Mouse (Mus musculus): ENCODE results near the gene Caprin1.

Gene Caprin1

GRCm38 (mm10) chr2:103796861-103797466, 485 bp downstream of the Caprin1 start:
- peak; percentile 92 for DNase-seq

DNA sequence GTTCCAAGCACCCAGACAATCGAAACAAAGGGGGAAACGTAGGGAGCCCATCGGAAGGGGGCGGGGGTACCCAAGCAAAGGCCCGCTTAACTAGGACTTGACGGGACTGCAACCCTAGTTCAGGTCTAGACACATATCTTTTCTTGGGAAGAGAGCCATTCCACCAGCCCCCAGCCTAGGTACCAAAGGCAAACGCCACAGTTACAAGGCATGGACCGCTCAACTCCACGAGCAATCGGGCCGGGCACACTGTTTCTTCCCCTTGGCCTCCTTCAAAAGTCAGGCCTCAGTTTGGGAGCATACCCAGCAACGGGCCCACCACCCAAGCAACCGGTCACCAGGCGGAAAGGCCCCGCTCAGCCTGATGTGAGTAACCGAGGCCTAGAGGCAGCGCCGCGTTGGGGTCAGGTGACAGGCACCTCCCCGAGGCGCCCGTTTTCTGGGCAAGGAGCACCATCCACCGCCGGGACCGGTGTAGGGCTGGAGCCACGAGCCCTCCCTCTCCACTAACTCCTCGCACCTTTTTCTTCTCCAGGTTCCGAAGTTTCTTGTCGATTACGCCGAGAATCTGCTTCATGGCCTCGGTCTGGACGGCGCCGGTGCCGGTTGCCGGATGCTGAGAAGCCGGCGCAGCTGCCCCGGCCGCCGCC, 1.1 kb downstream of the Caprin1 start:
- DNase-seq = peak; percentile 75

GRCm38 (mm10) chr2:103795843-103796210, 1.6 kb downstream of the Caprin1 start:
- peak; percentile 88 for DNase-seq

- DNase-seq = no peak
These were observed 5.4 kb downstream of the Caprin1 start for GRCm38 (mm10) chr2:103792009-103792408.

DNA sequence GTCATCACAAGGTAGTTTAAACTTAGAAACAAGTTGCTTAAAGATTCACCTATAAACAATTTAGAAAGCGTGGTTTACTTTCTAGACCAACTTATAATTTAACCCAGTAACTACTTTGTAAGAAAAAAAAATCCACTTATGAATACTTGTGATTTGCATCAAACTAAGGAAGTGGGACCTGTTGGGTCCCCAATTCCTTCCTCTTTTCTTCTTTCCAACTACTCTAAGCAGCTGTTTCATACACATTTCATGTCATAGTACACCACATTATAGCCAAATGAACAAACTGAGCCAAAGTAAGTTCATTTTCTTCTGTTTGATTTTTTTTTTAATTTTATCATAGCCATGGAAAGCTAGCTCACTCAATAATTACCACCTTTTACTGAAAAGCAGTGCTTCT, 11.7 kb downstream of the Caprin1 start:
- DNase-seq = no peak

GRCm38 (mm10) chr2:103784621-103785020, 12.8 kb downstream of the Caprin1 start:
- DNase-seq = peak; percentile 28

- no peak for DNase-seq
These were observed 35.0 kb downstream of the Caprin1 start for GRCm38 (mm10) chr2:103762492-103762891.

- DNase-seq = no peak
These were observed 35.5 kb downstream of the Caprin1 start for GRCm38 (mm10) chr2:103761993-103762392.

DNA sequence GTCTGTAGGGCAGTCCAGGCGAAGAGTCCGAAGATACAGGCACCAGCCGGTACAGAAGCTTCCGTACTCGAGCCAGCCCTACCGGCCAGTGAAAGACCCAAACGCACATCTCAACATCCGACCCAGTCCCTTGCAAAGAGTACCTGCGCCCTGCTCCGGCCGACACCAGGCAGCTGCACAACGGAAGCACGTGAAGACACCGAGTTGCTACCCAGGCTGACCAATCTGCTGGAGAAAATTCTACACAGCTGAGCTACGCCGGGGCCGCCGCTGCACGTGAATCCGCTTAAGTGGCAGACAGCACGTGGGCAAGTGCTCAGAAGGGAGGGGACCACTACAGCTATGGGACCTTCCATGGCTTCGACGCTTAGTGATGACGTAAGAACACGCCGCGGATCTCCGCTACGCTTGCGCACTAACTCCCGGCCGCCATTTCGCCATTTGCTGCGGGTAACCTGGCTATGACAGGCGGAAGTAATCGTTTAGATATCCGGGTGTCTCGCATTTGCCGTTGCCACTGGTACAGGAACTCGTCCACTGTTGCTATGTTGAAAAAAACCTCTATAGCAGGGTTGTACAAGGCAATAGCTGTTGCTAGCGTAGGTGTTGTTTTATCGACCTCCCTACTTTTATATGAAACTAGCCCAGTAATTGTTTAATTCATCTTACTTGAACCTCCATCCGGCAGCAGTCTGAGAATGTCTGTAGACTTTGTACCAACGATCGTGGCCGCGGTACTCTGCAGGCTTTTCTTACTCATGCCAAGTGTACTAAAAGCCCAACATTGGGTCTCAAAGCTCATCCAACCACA, 36.3 kb downstream of the Caprin1 start, which contains the start of gene Nat10:
Nat10 (minus strand) TSS at position 365 of the 811 bp plus-strand sequence.
- peak; percentile 99 for DNase-seq

DNA sequence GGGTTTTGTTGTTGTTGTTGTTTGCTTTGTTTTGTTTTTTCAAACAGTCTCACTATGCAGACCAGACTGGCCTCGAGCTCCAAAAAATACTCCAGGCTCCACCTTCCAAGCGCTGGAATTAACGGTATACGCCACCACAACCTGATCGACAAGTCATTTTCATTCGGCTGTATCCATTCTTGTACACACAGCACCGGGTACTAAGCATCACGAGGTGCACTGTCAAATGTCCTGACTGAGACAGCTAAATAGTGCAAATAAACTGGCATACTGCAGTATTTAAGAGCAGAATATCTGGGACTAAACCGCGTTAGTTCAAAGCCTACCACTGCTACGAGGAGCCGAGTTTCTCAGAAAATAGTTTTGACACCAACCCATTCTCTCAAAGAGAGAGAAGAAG, 37.0 kb downstream of the Caprin1 start:
- no peak for DNase-seq

DNA sequence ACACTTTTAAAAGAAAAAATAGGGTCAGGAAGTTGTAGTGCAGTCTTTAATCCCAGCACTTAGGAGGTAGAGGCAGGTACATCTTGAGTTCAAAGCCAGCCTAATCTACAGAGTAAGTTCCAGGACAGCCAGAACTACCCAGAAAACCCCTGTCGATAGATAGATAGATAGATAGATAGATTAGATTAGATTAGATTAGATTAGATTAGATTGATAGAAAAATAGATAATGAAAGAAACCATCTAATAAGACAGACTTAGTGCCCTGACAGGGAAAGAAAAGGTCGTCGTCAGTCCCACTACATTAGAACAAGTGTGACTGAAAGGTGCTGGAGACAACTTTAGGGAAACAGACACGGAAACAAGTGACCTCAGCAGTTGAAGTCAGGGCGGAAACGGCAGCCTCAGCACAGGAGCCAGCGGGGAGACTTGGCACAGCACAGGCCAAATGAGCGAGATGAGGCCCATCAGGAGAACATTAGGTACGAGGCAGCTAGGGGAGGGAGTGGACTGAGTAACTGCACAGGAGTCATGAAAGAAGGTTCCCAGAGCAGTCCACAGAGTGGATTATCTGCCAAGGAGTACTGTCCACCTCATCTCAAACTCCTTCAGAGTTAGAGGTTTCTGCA, 41.9 kb downstream of the Caprin1 start:
- no peak for DNase-seq

GRCm38 (mm10) chr2:103754614-103755013, 42.8 kb downstream of the Caprin1 start:
- DNase-seq = no peak

DNA sequence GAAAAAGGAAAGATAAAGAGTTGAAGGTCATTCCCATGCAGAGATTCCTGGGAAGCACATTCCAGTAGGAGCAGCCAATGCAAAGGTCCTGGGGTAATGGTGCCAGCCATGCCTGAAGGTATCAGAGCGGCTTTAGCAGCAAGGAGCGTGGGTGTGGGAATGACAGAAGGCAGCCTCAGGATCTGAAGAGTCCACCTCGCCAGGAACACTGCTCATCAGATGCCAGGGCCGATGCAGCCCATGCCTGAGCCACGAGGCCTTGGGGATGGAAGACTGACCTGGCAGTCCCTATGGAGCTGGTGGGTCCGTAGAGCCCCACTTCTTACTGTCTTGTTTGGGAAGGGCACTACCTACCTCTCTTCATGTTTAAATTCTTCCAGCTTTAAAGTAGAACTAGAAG, 45.7 kb downstream of the Caprin1 start:
- DNase-seq = no peak

GRCm38 (mm10) chr2:103749091-103749490, 48.4 kb downstream of the Caprin1 start:
- DNase-seq = no peak

GRCm38 (mm10) chr2:103747891-103748290, 49.6 kb downstream of the Caprin1 start:
- no peak for DNase-seq

DNA sequence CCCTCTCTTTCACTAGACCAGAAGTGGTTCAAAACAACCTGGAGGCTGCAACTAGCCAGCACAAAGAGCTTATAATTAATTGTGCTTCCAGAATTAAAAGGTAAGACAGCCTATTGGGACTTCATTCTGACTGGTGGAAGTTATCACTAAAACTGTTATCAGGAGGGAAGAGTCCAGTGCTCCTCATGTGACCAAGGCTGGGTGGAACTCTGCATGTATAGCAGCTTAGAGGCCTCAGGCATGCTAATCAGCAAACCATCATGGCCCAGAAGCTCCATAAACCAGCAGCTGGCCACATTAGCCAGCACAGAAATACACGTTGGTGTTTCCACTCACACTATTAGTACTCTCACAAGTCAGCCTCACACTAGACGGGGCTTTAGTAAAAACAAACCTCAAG, 50.7 kb downstream of the Caprin1 start:
- DNase-seq = no peak

GRCm38 (mm10) chr2:103746096-103746495, 51.4 kb downstream of the Caprin1 start:
- no peak for DNase-seq

DNA sequence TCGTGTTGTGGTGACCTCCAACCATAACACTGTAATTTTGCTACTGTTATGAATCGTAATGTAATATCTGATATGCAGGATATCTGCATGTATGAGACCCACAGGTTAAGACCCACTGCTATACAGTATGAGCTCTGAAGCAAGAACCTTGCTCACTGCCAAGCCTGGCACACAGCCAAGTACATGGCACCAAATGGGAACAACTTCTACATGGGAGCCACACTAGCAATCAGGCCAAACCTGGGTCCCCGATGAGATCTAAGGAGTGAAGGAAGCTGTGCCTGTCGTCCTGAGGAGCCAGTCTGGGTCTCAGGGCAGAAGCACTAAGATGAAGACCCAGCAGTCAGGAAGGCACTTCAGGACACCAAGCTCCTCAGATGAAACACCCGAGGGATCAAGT, 52.0 kb downstream of the Caprin1 start:
- DNase-seq = peak; percentile 36

GRCm38 (mm10) chr2:103743988-103744387, 53.5 kb downstream of the Caprin1 start:
- DNase-seq = peak; percentile 77

GRCm38 (mm10) chr2:103743536-103743935, 53.9 kb downstream of the Caprin1 start:
- peak; percentile 19 for DNase-seq

- no peak for DNase-seq
These were observed 54.6 kb downstream of the Caprin1 start for GRCm38 (mm10) chr2:103742821-103743220.

DNA sequence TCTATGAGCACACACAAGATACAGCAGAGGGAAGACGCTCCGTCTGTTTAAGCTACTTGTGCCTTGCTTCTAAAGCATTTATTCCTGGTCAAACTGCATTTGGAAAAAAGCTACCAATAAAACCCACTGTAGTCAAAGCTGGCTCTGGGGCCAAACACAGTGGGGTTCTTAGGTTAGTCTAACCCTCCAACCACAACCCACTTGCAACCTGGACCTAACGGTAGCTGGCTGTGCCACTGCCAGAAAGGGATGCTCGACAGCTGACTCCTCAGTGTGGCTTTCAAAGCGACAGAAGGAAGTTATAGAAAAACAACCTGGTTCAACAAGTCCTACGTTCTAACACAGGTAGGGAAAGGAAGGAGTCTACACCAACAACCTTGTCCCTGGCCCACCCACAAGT, 66.0 kb downstream of the Caprin1 start:
- DNase-seq = no peak

DNA sequence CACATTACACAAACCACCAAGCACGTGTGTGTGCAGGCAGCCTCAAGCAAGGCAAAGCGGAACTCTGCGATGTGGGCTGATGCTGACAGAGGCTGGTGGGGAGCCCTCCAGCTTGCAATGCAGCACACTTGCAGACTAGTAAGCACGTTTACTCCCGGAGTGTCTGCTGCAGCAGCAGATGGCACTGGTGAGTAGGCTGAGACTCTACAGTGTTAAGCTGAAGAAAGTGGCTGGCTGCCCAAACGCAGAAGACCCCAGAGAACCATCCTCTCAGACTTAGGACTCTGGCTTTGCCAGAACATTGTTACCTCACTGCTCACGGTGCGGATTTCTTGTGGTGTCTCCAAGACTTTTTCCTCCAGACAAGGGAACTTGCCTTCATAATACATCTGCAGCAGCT, 66.5 kb downstream of the Caprin1 start:
- DNase-seq = no peak
